Mouse (Mus musculus): ENCODE results near the gene Kcnf1.

DNA sequence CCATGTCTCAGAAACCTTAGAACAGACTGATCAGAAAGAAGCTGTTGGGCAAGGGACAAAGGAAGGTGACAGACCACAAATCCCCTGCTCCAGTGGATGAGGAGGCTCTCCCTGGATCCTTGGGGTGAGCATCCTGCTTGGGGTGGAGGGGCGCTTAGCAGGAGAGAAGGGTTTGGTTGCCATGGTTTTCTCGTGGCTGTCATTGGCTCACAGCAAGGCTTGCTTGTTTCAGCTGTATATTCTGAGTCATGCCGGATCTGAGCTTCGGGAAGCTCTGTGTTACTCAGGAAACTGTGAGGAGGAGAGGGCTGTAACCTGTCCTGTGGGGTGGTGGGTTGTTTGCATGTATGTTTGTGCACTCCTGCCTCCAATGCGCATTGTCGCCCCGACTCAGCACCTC lies 23.8 kb downstream of the Kcnf1 start:
- no peak for TF ChIP-seq CTCF (IDR thresholded peaks at IDR 0.05; ENCODE audit: low read depth)
- no peak for TF ChIP-seq EP300 (IDR thresholded peaks at IDR 0.05; ENCODE audit: low read depth)
